Mouse (Mus musculus): ENCODE measurements around the gene Nr4a1.

GRCm38 (mm10) chr15:101222897-101223482, 31.1 kb upstream of the Nr4a1 start:
- no peak for TF ChIP-seq CTCF (IDR thresholded peaks at IDR 0.05; ENCODE audit: borderline replicate concordance, insufficient read depth, low read depth, low read length)
- TF ChIP-seq POLR2A (IDR thresholded peaks at IDR 0.05; ENCODE audit: borderline replicate concordance, insufficient read depth, low read length): no peak
